Mouse (Mus musculus) intestine, postnatal 0 days (tissue): ENCODE results near the gene Gpsm3. TPM values are rescaled to one million over a fixed set of nuclear protein-coding genes. Genes with fewer than 3 reads are reported as not detected.

Experiments
- ATAC-seq: fragments of 200-750 bp; cut with Nextera tagmentation; 2 replicates; pipeline ENCODE4 v1.8.0; 2017; ENCODE audit warnings: mild to moderate bottlenecking, moderate TSS enrichment, moderate library complexity
- H3K27ac ChIP-seq: fragments of 300-500 bp; sonication (generic); 2 replicates; pipeline ENCODE4 v1.5.1; 2014; ENCODE audit warnings: mild to moderate bottlenecking, low read depth, low read length, moderate library complexity
- H3K27me3 ChIP-seq: fragments of 300-500 bp; sonication (generic); replicated peaks from 2 replicates; pipeline ENCODE4 v1.6.1; 2014; ENCODE audit warnings: low read length, mixed read lengths; ENCODE audit not compliant: control insufficient read depth, insufficient read depth
- H3K36me3 ChIP-seq: fragments of 300-500 bp; sonication (generic); 2 replicates; pipeline ENCODE4 v1.6.1; 2014; ENCODE audit warnings: mild to moderate bottlenecking, moderate library complexity; ENCODE audit not compliant: control insufficient read depth, insufficient read depth
- H3K4me1 ChIP-seq: fragments of 300-500 bp; sonication (generic); replicated peaks from 2 replicates; pipeline ENCODE4 v1.6.1; 2014; ENCODE audit warnings: antibody characterized with exemption, low read length, mixed read lengths; ENCODE audit not compliant: control insufficient read depth, insufficient read depth
- H3K4me2 ChIP-seq: fragments of 300-500 bp; sonication (generic); replicated peaks from 2 replicates; pipeline ENCODE4 v1.6.1; 2014; ENCODE audit warnings: low read depth, mild to moderate bottlenecking, moderate library complexity
- H3K4me3 ChIP-seq: fragments of 300-500 bp; sonication (generic); 2 replicates; pipeline ENCODE4 v1.5.1; 2014; ENCODE audit warnings: low read depth, low read length
- H3K9ac ChIP-seq: fragments of 300-500 bp; sonication (generic); 2 replicates; pipeline ENCODE4 v1.6.1; 2014; ENCODE audit warnings: mild to moderate bottlenecking, low read depth, low read length
- H3K9me3 ChIP-seq: fragments of 300-500 bp; sonication (generic); 2 replicates; pipeline ENCODE4 v1.6.1; 2016; ENCODE audit warnings: mixed run types; ENCODE audit not compliant: control insufficient read depth
- CTCF ChIP-seq: sonication (generic); IDR thresholded peaks from 2 replicates; pipeline ENCODE4 v1.5.1; 2016; ENCODE audit warnings: low read depth, mild to moderate bottlenecking, control low read depth, antibody characterized with exemption, moderate library complexity
- WGBS: fragments of 180-500 bp; shearing (Covaris S2); extraction: QIAGEN DNeasy Blood & Tissue Kit; methylation state at CpG from one replicate; pipeline ENCODE4 v1.1.7; 2014; 5-methylcytosine and 5-hydroxymethylcytosine counted together
- polyA plus RNA-seq: library from polyadenylated mRNA; unstranded; fragments of >200 nt; fragmentation: Nextera tagmentation; extraction: Ambion mirVana; gene quantifications from 2 replicates; pipeline ENCODE4 v1.2.1, GENCODE M21; 2015

Gene Gpsm3
- polyA plus RNA-seq, 1 experiment from 2014 or later: 8.6 TPM

- Histone ChIP-seq H3K36me3 (no peaks in the 10 kb centered on the region), H3K27me3 (no peaks in the 10 kb centered on the region), H3K9ac (no peak overlapping the region), H3K4me1 (no peaks in the 10 kb centered on the region), H3K9me3 (no peaks in the 10 kb centered on the region), H3K4me3 (no peak overlapping the region), H3K27ac (no peak overlapping the region), H3K4me2 (no peak overlapping the region)
- ATAC-seq: no peak
- no peak for TF ChIP-seq CTCF
- 39% methylated on average over 3 of the region's 3 CpGs for WGBS
These were observed 27.0 kb upstream of the Gpsm3 start for GRCm38 (mm10) chr17:34562595-34562994.

DNA sequence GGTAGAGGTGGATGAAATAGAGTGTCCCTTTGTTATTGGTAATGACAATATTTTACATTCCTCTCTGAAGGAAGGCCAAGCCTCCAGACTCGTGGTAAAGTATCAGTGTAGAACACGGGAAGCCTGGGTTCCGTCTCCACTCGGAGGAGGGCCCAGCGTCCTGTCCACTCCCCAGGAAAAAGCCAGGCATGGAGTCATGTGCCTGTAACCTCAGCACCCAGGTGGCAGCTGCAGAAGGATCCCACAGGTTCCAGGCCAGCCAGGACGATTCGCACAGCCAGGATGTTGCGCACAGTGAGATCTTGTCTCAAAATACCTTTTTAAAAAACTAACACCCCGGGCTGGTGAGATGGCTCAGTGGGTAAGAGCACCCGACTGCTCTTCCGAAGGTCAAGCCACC, 26.3 kb upstream of the Gpsm3 start:
- no peak for TF ChIP-seq CTCF
- no peaks in the 10 kb centered on the region for H3K9me3 ChIP-seq
- no peak overlapping the region for H3K27ac ChIP-seq
- no peak for ATAC-seq
- H3K4me1 ChIP-seq: no peaks in the 10 kb centered on the region
- no peaks in the 10 kb centered on the region; the same call in 1 of the 2 replicates for H3K36me3 ChIP-seq
- 76% methylated on average over 11 of the region's 11 CpGs for WGBS
- H3K27me3 ChIP-seq: no peaks in the 10 kb centered on the region
- no peak overlapping the region for H3K4me2 ChIP-seq
- H3K9ac ChIP-seq: no peak overlapping the region
- H3K4me3 ChIP-seq: no peak overlapping the region

DNA sequence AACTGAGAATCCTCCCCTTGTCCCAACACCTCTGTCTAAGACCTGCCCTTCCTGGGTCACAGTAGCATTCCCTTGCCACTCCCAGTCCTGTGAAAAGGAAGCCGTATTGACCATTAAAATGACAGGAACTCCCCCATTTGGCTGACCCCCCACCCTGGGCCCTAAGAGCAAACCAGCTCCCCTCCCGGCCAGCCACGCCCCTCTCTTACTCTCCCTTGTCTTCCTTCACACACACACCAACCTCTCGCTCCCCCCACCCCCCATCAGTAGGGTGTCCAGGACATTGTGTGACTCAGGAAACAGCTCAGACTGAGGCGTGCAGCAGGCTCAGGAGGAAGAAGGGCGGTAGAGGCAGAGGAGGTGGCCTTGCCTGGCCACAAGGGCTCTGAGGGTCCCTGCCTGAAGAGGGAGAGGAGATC, 25.6 kb upstream of the Gpsm3 start, which contains the start of gene Notch4:
Gene Notch4, plus strand, starts transcription at position 266 of the 419 bp plus-strand sequence.
- 9% methylated on average over 6 of the region's 6 CpGs for WGBS
- TF ChIP-seq CTCF: no peak
- Histone ChIP-seq H3K9me3 (no peaks in the 10 kb centered on the region), H3K27ac (peak within 1 kb of the TSS; percentile 58), H3K4me3 (no peak within 1 kb of the TSS; the same call in 1 of the 2 replicates), H3K36me3 (no peaks in the 10 kb centered on the region; the same call in 1 of the 2 replicates), H3K4me2 (peak within 1 kb of the TSS; percentile 40), H3K4me1 (no peaks in the 10 kb centered on the region), H3K27me3 (no peaks in the 10 kb centered on the region), H3K9ac (no peak within 1 kb of the TSS)
- ATAC-seq: peak; percentile 28; the same call in 1 of the 2 replicates

GRCm38 (mm10) chr17:34564796-34565195, 24.8 kb upstream of the Gpsm3 start:
- 44% methylated on average over 3 of the region's 3 CpGs for WGBS
- Histone ChIP-seq H3K27ac (peak overlapping the region; percentile 58), H3K9me3 (no peaks in the 10 kb centered on the region), H3K4me2 (peak overlapping the region; percentile 40), H3K36me3 (no peaks in the 10 kb centered on the region; the same call in 1 of the 2 replicates), H3K4me1 (no peaks in the 10 kb centered on the region), H3K4me3 (no peak overlapping the region; the same call in 1 of the 2 replicates), H3K27me3 (no peaks in the 10 kb centered on the region), H3K9ac (no peak overlapping the region)
- no peak for ATAC-seq
- TF ChIP-seq CTCF: no peak

GRCm38 (mm10) chr17:34567311-34567710, 22.3 kb upstream of the Gpsm3 start:
- ATAC-seq: no peak
- Histone ChIP-seq H3K9ac (no peak overlapping the region), H3K4me1 (no peaks in the 10 kb centered on the region), H3K4me2 (no peak overlapping the region), H3K36me3 (no peaks in the 10 kb centered on the region; the same call in 1 of the 2 replicates), H3K27ac (no peak overlapping the region), H3K9me3 (no peaks in the 10 kb centered on the region), H3K27me3 (no peaks in the 10 kb centered on the region), H3K4me3 (no peak overlapping the region)
- 42% methylated on average over 9 of the region's 9 CpGs for WGBS
- TF ChIP-seq CTCF: no peak

DNA sequence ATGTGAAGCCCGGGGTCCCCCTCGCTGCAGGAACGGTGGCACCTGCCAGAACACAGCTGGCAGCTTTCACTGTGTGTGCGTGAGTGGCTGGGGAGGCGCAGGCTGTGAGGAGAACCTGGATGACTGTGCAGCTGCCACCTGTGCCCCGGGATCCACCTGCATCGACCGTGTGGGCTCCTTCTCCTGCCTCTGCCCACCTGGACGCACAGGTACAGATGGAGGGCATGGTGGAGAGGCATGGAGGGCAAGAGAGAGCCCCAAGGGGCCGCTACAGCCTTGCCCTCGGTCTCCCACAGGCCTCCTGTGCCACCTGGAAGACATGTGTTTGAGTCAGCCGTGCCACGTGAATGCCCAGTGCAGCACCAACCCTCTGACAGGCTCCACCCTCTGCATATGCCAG, 21.2 kb upstream of the Gpsm3 start:
- Histone ChIP-seq H3K9me3 (no peaks in the 10 kb centered on the region), H3K36me3 (no peaks in the 10 kb centered on the region; the same call in 1 of the 2 replicates), H3K27ac (no peak overlapping the region), H3K4me3 (no peak overlapping the region), H3K27me3 (no peaks in the 10 kb centered on the region), H3K9ac (no peak overlapping the region), H3K4me2 (no peak overlapping the region), H3K4me1 (no peaks in the 10 kb centered on the region)
- ATAC-seq: no peak
- no peak for TF ChIP-seq CTCF
- 73% methylated on average over 13 of the region's 13 CpGs for WGBS

GRCm38 (mm10) chr17:34569919-34570318, 19.7 kb upstream of the Gpsm3 start:
- Histone ChIP-seq H3K9ac (no peak overlapping the region), H3K36me3 (no peaks in the 10 kb centered on the region; the same call in 1 of the 2 replicates), H3K27ac (no peak overlapping the region), H3K9me3 (no peaks in the 10 kb centered on the region), H3K27me3 (no peaks in the 10 kb centered on the region), H3K4me3 (no peak overlapping the region), H3K4me2 (no peak overlapping the region), H3K4me1 (no peaks in the 10 kb centered on the region)
- ATAC-seq: no peak
- WGBS: 77% methylated on average over 4 of the region's 4 CpGs
- no peak for TF ChIP-seq CTCF
